Mouse (Mus musculus) heart, embryonic 12.5 days (tissue): ENCODE results near the gene Nkpd1. TPM values are rescaled to one million over a fixed set of nuclear protein-coding genes. Genes with fewer than 3 reads are reported as not detected.

Experiments used
- ATAC-seq: fragments of 200-750 bp; cut with Nextera tagmentation; 2 replicates; pipeline ENCODE4 v1.8.0; 2017; ENCODE audit warnings: moderate TSS enrichment, moderate library complexity; ENCODE audit not compliant: insufficient number of reproducible peaks, low FRiP score
- H3K27ac ChIP-seq: fragments of 300-500 bp; sonication (generic); 2 replicates; pipeline ENCODE4 v1.5.1; 2016; ENCODE audit warnings: mild to moderate bottlenecking, moderate library complexity; ENCODE audit not compliant: poor library complexity, severe bottlenecking
- H3K27me3 ChIP-seq: fragments of 300-500 bp; sonication (generic); replicated peaks from 2 replicates; pipeline ENCODE4 v1.6.1; 2016; ENCODE audit warnings: mild to moderate bottlenecking, moderate library complexity
- H3K36me3 ChIP-seq: fragments of 300-500 bp; sonication (generic); 2 replicates; pipeline ENCODE4 v1.6.1; 2016; ENCODE audit warnings: mild to moderate bottlenecking, moderate library complexity
- H3K4me1 ChIP-seq: fragments of 300-500 bp; sonication (generic); replicated peaks from 2 replicates; pipeline ENCODE4 v1.6.1; 2016; ENCODE audit warnings: mild to moderate bottlenecking
- H3K4me2 ChIP-seq: fragments of 300-500 bp; sonication (generic); 2 replicates; pipeline ENCODE4 v1.6.1; 2016; ENCODE audit warnings: mild to moderate bottlenecking, moderate library complexity
- H3K4me3 ChIP-seq: fragments of 300-500 bp; sonication (generic); 2 replicates; pipeline ENCODE4 v1.5.1; 2016; ENCODE audit warnings: mild to moderate bottlenecking
- H3K9ac ChIP-seq: fragments of 300-500 bp; sonication (generic); 2 replicates; pipeline ENCODE4 v1.6.1; 2016; ENCODE audit warnings: mild to moderate bottlenecking, moderate library complexity
- H3K9me3 ChIP-seq: fragments of 300-500 bp; sonication (generic); replicated peaks from 2 replicates; pipeline ENCODE4 v1.6.1; 2016; ENCODE audit warnings: mild to moderate bottlenecking, moderate library complexity
- WGBS: fragments of 180-500 bp; shearing (Covaris S2); methylation state at CpG from one replicate; pipeline ENCODE4 v1.1.7; 2016; 5-methylcytosine and 5-hydroxymethylcytosine counted together
- polyA plus RNA-seq: library from polyadenylated mRNA; unstranded; fragments of >200 nt; fragmentation: Nextera tagmentation; extraction: Ambion mirVana; gene quantifications from 2 replicates; pipeline ENCODE4 v1.2.1, GENCODE M21; 2016

Gene Nkpd1
- polyA plus RNA-seq, 1 experiment from 2014 or later, result 0.08 TPM

- no peaks in the 10 kb centered on the region for H3K9me3 ChIP-seq
- peaks cover 56% of the 10 kb centered on the region for H3K4me1 ChIP-seq
- H3K9ac ChIP-seq, result no peak overlapping the region
- no peak overlapping the region for H3K4me3 ChIP-seq
- H3K4me2 ChIP-seq, result no peak overlapping the region
- no peaks in the 10 kb centered on the region for H3K27me3 ChIP-seq
- 85% methylated on average over 10 of the region's 10 CpGs for WGBS
- peaks cover 12% of the 10 kb centered on the region for H3K36me3 ChIP-seq
- no peak overlapping the region for H3K27ac ChIP-seq
- ATAC-seq, result no peak
Measured at GRCm38 (mm10) chr7:19549394-19549793, 31.8 kb downstream of the Nkpd1 start.

DNA sequence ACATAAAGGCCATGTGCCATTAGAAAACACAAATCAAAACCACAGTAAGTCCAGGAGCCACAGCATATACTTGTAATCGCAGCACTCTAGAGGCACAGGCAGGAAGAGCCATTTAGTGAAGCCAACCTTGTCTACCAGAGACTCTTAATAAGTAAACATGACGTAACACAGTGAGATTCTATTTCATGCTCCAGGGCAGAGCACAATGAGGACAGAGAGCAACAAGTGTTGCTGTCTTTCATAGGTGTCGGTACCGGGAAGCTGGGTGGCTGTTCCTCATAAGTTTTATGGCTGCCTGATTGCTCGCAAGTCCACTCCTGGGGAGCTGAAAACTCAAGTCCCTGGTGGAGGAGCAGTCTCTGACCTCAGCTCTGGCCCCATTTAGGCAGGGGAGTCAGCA is 34.0 kb downstream of the Nkpd1 start:
- peaks cover 46% of the 10 kb centered on the region for H3K4me1 ChIP-seq
- H3K27ac ChIP-seq, result no peak overlapping the region
- H3K27me3 ChIP-seq, result no peaks in the 10 kb centered on the region
- peaks cover 22% of the 10 kb centered on the region for H3K36me3 ChIP-seq
- no peak for ATAC-seq
- no peak overlapping the region for H3K4me3 ChIP-seq
- 88% methylated on average over 5 of the region's 5 CpGs for WGBS
- no peaks in the 10 kb centered on the region for H3K9me3 ChIP-seq
- no peak overlapping the region for H3K9ac ChIP-seq
- no peak overlapping the region for H3K4me2 ChIP-seq

DNA sequence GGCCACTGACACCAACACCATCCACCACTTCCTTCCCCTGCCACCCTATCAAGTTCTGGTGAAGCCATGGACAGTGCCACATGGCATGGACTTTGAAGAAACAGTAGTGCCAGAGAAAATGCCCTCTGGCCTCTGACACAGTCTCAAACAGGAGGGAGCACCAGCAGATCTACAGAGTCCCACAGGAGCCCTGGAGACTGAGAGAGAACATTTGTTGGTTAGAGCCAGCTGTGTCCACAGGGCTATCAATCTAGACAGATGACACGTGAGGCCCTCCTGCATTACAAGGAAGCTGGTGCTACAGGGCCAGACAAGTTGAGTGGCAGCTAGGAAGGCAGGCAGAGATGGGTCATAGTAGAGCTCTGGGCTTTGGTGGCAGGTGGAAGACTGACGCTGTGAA is 34.8 kb downstream of the Nkpd1 start:
- no peak for ATAC-seq
- Histone ChIP-seq H3K4me1 (peaks cover 49% of the 10 kb centered on the region), H3K27me3 (no peaks in the 10 kb centered on the region), H3K9ac (no peak overlapping the region), H3K9me3 (no peaks in the 10 kb centered on the region), H3K4me3 (no peak overlapping the region), H3K4me2 (no peak overlapping the region), H3K27ac (no peak overlapping the region), H3K36me3 (peaks cover 22% of the 10 kb centered on the region)
- WGBS, result 41% methylated on average over 2 of the region's 2 CpGs

DNA sequence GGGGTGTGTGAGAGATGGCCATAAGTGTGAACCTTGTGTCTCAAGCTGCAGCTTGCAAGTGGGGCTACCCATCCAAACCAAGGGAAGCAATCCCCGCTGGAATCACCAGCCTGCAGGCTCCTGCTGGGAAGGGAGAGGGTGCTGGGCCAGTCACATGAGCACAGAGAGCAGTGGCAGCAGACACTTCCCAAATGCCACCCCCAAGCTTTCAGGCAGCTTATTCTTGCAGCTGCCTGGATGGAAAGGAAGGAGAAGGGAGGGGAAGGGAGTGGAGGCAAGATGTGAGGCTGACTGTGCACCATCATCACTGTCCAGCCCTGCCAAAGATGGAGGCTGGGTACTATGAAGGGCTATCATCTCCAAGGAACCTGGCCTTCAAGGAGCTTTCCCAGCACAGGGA is 36.5 kb downstream of the Nkpd1 start:
- WGBS, result 83% methylated on average over 1 of the region's 1 CpGs
- no peaks in the 10 kb centered on the region for H3K9me3 ChIP-seq
- H3K9ac ChIP-seq, result no peak overlapping the region
- H3K27me3 ChIP-seq, result no peaks in the 10 kb centered on the region
- no peak for ATAC-seq
- H3K27ac ChIP-seq, result no peak overlapping the region
- peaks cover 27% of the 10 kb centered on the region for H3K36me3 ChIP-seq
- no peak overlapping the region for H3K4me2 ChIP-seq
- H3K4me3 ChIP-seq, result no peak overlapping the region
- H3K4me1 ChIP-seq, result peaks cover 56% of the 10 kb centered on the region

DNA sequence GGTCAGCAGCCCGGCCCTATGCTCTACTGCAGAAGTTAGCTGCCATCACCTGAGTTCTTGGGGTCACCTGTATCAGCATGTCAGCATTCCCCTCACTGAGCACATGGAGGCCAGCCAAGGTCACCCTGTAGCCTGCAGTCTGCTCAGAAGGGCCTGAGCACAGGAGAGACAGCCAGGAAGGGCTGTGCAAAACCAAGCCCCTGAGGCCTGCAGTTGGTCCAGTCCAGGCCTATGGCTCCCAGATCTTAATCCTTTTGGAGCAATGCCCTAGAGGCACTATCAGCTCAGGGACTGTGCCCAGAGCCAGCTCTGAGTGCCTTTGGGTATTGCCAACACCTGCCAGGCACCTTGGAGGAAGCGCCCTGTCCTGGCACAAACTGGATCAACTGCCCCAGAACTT is 39.4 kb downstream of the Nkpd1 start:
- H3K4me2 ChIP-seq, result no peak overlapping the region
- H3K27me3 ChIP-seq, result no peaks in the 10 kb centered on the region
- no peaks in the 10 kb centered on the region for H3K9me3 ChIP-seq
- no peak overlapping the region for H3K4me3 ChIP-seq
- ATAC-seq, result no peak
- H3K9ac ChIP-seq, result peak overlapping the region; percentile 44
- WGBS, result 88% methylated on average over 2 of the region's 2 CpGs
- peak overlapping the region; percentile 22; the same call in 1 of the 2 replicates for H3K27ac ChIP-seq
- peaks cover 27% of the 10 kb centered on the region for H3K36me3 ChIP-seq
- H3K4me1 ChIP-seq, result peaks cover 72% of the 10 kb centered on the region

DNA sequence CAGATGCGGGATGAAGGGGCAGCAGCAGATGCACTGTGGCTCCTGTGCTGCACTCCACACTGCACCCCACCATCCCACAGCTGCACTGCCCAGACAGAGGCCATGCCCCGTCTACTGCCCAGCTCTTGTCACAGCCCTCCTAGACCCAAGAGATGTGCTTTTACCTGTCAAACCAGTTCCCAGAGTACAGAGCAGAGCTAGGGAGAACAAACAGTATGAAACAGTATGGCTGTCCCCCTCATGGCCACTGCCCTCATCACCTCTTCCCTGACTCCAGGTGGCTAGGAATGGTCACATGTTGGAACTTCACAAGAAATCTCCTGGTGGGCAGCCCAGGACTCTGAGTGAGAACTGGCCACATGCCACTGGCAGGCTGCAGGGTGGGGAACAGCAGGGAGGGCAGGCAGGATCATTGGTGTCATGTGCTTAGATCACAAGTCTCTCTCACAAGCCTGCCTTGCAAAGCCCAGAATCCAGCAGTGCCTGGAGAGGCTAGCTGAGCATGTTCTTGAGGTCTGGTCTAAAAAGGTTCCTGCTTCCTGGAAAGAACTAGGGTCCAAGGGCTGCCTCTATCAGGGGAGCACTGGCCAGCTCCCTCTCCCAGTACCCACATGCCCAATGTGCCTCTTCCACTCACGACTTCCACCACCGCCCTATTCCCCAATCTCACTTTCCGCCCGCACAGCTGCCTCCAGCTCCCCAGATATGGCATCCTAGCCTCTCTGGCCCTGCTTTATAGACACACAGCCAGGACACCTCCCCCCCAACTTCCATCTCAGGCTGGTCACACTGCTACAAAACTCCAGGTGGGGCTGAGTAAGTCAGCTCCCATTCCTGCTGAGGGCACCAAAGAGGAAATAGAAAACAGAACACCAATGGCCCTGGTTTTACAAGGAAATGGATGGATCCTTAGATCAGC is 40.6 kb downstream of the Nkpd1 start:
- no peak for ATAC-seq
- Histone ChIP-seq H3K4me3 (no peak overlapping the region), H3K27ac (no peak overlapping the region), H3K4me2 (no peak overlapping the region), H3K4me1 (peaks cover 65% of the 10 kb centered on the region), H3K9me3 (no peaks in the 10 kb centered on the region), H3K36me3 (peaks cover 19% of the 10 kb centered on the region), H3K27me3 (no peaks in the 10 kb centered on the region), H3K9ac (peak overlapping the region; percentile 26; the same call in 1 of the 2 replicates)
- 90% methylated on average over 6 of the region's 6 CpGs for WGBS

- Histone ChIP-seq H3K4me3 (no peak overlapping the region), H3K4me2 (no peak overlapping the region)
- 30% methylated on average over 2 of the region's 2 CpGs for WGBS
Measured at GRCm38 (mm10) chr7:19558965-19559364, 41.3 kb downstream of the Nkpd1 start.

GRCm38 (mm10) chr7:19560491-19561260 is 43.0 kb downstream of the Nkpd1 start:
- Histone ChIP-seq H3K36me3 (peaks cover 30% of the 10 kb centered on the region), H3K9ac (peak overlapping the region; percentile 95), H3K9me3 (peaks cover 6% of the 10 kb centered on the region; the same call in 1 of the 2 replicates), H3K27me3 (no peaks in the 10 kb centered on the region), H3K4me3 (peak overlapping the region; percentile 78), H3K27ac (no peak overlapping the region), H3K4me1 (peaks cover 56% of the 10 kb centered on the region), H3K4me2 (peak overlapping the region; percentile 94)
- WGBS, result 24% methylated on average over 11 of the region's 11 CpGs
- ATAC-seq, result no peak

More at GRCm38 (mm10) chr7:19558965-19559364, 41.3 kb downstream of the Nkpd1 start:
- Histone ChIP-seq H3K36me3 (peaks cover 17% of the 10 kb centered on the region), H3K27me3 (no peaks in the 10 kb centered on the region), H3K4me1 (peaks cover 64% of the 10 kb centered on the region), H3K9me3 (no peaks in the 10 kb centered on the region), H3K9ac (peak overlapping the region; percentile 26; the same call in 1 of the 2 replicates), H3K27ac (no peak overlapping the region)
- ATAC-seq, result no peak

- Histone ChIP-seq H3K27me3 (no peaks in the 10 kb centered on the region), H3K4me1 (peaks cover 56% of the 10 kb centered on the region), H3K36me3 (peaks cover 29% of the 10 kb centered on the region), H3K9ac (peak overlapping the region; percentile 95), H3K4me2 (peak overlapping the region; percentile 94), H3K27ac (peak overlapping the region; percentile 79; the same call in 1 of the 2 replicates), H3K4me3 (peak overlapping the region; percentile 78), H3K9me3 (peaks cover 6% of the 10 kb centered on the region; the same call in 1 of the 2 replicates)
- ATAC-seq, result no peak
- WGBS, result 1% methylated on average over 11 of the region's 11 CpGs
Measured at GRCm38 (mm10) chr7:19561431-19561764, 43.8 kb downstream of the Nkpd1 start.

- H3K27me3 ChIP-seq, result no peaks in the 10 kb centered on the region
- peaks cover 6% of the 10 kb centered on the region; the same call in 1 of the 2 replicates for H3K9me3 ChIP-seq
- peak overlapping the region; percentile 94 for H3K4me2 ChIP-seq
- under 1% methylated on average over 102 of the region's 102 CpGs for WGBS
- peak overlapping the region; percentile 79 for H3K27ac ChIP-seq
- ATAC-seq, result peak; percentile 89
- H3K4me1 ChIP-seq, result peaks cover 51% of the 10 kb centered on the region
- H3K36me3 ChIP-seq, result peaks cover 32% of the 10 kb centered on the region
- H3K9ac ChIP-seq, result peak overlapping the region; percentile 95
- H3K4me3 ChIP-seq, result peak overlapping the region; percentile 78
Measured at GRCm38 (mm10) chr7:19561765-19562642, 44.4 kb downstream of the Nkpd1 start.
